Mouse (Mus musculus) heart, postnatal 0 days (tissue): Measurements from ENCODE around the gene Egflam.

Experiments
- CTCF ChIP-seq: IDR thresholded peaks from 2 replicates; pipeline ENCODE4 v1.5.1; 2016; ENCODE audit warnings: antibody characterized with exemption, control low read depth, low read depth
- EP300 ChIP-seq: IDR thresholded peaks from 2 replicates; pipeline ENCODE4 v1.6.1; 2016; ENCODE audit warnings: antibody characterized with exemption, low read depth

- TF ChIP-seq CTCF = no peak
- no peak for TF ChIP-seq EP300
Observed at GRCm38 (mm10) chr15:7315539-7315938, 82.7 kb downstream of the Egflam start.
